Mouse (Mus musculus) embryo, embryonic 11 days (tissue): ENCODE results near the gene Bsdc1.
A peak's percentile ranks its signal among the peaks of the same experiment; 100 is the strongest.
"Not testable (repeated sequence)": the region's sequence is repeated elsewhere in the genome, so short reads cannot be mapped to it uniquely, and the experiment has no call there.

ENCODE experiments used
- DNase-seq: peaks from one replicate; pipeline ENCODE4 v3.0.0-alpha.2; 2015

Gene Bsdc1

DNA sequence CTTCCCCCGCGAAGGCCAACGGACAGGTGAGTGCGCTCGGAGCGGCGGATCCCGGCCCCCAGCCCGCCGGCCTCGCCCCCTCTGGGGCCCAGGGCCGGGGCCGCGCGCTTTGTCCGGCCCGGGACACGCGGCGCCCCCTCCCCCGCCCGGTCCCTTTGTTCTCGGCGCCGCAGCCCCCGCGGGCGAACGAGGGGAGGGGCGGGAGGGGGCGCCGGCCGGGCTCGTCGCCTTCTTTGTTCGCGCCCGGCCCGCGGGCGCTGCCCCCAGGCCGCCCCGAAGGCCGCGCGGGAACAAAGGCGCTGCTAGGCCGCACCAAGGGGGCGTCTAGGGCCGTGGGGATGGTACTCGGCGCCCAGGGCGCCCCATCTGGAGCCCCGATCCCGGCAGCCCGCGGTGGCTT lies 52.5 kb downstream of the Bsdc1 start:
- DNase-seq = peak; percentile 74

DNA sequence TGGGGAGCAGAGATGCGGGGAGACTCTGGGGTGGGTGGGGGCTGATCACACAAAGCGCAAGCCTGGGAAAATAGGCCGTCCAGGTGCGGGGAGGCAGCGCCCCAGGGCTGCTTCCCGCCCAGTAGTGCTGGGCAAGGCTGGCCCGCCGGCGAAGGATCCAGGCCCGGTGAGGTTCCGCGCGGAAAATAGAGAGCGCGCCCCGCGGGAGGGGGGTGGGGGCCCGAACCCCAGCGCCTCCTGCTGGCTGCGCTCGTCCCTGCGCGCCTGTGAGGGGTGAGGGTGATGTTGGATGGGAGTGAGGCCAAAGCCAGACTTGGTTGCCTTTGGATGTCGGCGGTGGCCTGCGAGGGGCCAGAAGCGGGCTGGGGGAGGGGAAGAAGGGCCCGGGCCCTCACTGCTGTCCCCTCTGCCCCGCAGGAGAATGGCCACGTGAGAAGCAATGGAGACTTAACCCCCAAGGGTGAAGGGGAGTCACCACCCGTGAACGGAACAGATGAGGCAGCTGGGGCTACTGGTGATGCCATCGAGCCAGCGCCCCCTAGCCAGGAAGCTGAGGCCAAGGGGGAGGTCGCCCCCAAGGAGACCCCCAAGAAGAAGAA lies 53.0 kb downstream of the Bsdc1 start:
- peak; percentile 85 for DNase-seq

DNA sequence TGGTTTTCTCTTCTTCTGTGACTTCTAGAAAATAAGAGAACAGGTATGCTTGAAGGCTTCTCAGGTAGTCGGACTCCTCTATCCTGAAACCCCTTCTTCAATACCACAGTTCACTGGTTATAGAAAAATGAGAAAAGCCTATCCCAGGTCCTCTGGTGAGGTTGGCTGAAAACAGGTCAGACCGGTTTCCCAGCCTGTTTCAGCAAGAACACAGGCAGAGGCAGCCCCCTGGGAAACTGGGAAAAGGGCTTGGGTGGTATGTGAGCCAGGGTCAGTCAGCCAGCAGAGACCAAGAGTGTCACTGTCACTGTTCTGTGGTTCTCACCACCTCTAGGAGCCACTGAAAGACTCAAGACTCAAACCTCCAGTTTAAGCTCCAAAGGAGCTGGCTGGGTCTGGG lies 55.5 kb downstream of the Bsdc1 start:
- peak; percentile 36 for DNase-seq

DNA sequence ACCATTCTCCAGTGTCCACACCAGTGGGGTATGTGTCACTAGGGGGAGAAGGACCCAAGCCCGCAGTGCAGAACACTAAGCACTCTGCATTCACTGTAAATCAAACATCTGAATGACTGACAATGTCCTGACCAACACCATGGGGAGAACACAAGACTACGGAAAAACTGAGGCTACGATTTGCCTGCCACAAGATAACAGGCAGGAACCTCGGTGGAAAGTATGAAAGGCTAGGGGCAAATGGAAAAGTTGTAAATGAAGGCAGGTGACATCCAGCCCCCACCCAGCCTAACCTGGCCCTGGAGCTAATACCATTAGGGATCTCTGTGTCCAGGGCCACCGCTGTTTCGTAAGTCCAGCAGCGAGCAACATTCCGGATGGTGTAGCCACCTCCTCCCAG lies 57.1 kb downstream of the Bsdc1 start:
- no peak for DNase-seq

GRCm38 (mm10) chr4:129525338-129525737 lies 64.0 kb downstream of the Bsdc1 start:
- no peak for DNase-seq

DNA sequence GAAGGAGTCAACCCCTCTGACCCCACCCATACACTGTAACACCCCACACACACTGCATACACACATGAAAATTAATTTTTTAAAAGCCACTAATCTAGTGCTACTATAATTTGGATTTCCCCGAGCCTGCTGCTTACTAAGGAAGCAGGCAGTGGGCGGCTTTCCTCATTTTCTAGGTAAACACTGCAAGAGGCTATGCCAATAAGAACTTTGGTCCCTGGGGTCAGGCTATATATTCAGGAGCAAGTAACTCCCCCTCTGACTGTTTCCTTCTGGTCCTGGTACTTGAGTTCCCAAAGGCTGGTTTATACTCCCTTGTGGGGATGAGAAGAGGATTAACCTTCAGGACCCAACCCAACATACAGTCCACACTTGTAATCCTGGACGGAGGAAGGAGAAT lies 64.5 kb downstream of the Bsdc1 start:
- no peak for DNase-seq

- DNase-seq = not testable (repeated sequence)
Measured at GRCm38 (mm10) chr4:129528901-129529300, 67.5 kb downstream of the Bsdc1 start.
